10 mouse cellular contexts compared by ENCODE assay signal in genomic region chr2:159491090-159491489, GRCm38 (mm10).
DNase-seq lines count a peak whose midpoint lies in the region; ATAC-seq and TF ChIP-seq lines count a peak whose summit lies in the region.
"Had no signal": no experiment of that assay in that cellular context is flagged by ENCODE, and none has a peak within 500 bp of the region (broad histone marks: within the 10 kb centered on the region; RNA-seq: fewer than 3 reads in every experiment).

No protein-coding gene starts in this region.

- peak; percentile 98 for DNase-seq in heart, adult 11 months
- DNase-seq in heart, embryonic 10.5 days (ENCODE audit: low spot score) = no peak
- DNase-seq in midbrain, postnatal 0 days (ENCODE audit: low spot score) = peak; percentile 22
- peak; percentile 69 for DNase-seq in gastrocnemius, postnatal 10 days
- DNase-seq in ovary, postnatal 10 days (ENCODE audit: low spot score) = peak; percentile 36
- DNase-seq: lung, adult 2 months; right cerebral cortex, postnatal 25 days had no signal

- H3K27me3 ChIP-seq in heart, embryonic 10.5 days (ENCODE audit: insufficient read depth, poor library complexity, severe bottlenecking) = no peaks in the 10 kb centered on the region
- H3K27me3 ChIP-seq in midbrain, postnatal 0 days (ENCODE audit: insufficient read depth, low read length) = no peaks in the 10 kb centered on the region
- no peaks in the 10 kb centered on the region for H3K27me3 ChIP-seq in midbrain, embryonic 13.5 days
- no peaks in the 10 kb centered on the region for H3K27me3 ChIP-seq in midbrain, embryonic 16.5 days (ENCODE audit: control insufficient read depth, insufficient read depth, low read depth, low read length)
- no peaks in the 10 kb centered on the region for H3K27me3 ChIP-seq in forebrain, embryonic 16.5 days (replicated peaks; ENCODE audit: control insufficient read depth, insufficient read depth, low read length)

- ATAC-seq in midbrain, postnatal 0 days (ENCODE audit: low FRiP score) = no peak
- no peak for ATAC-seq in midbrain, embryonic 13.5 days
- no peak for ATAC-seq in midbrain, embryonic 16.5 days
- no peak for ATAC-seq in forebrain, embryonic 16.5 days

- no peak for TF ChIP-seq CTCF in midbrain, postnatal 0 days (IDR thresholded peaks at IDR 0.05)

- H3K9me3 ChIP-seq in heart, embryonic 10.5 days = no peaks in the 10 kb centered on the region
- no peaks in the 10 kb centered on the region for H3K9me3 ChIP-seq in midbrain, postnatal 0 days (ENCODE audit: low read length)
- H3K9me3 ChIP-seq in midbrain, embryonic 13.5 days = no peaks in the 10 kb centered on the region
- no peaks in the 10 kb centered on the region for H3K9me3 ChIP-seq in midbrain, embryonic 16.5 days (replicated peaks; ENCODE audit: control insufficient read depth, low read length, poor library complexity, severe bottlenecking)
- no peaks in the 10 kb centered on the region for H3K9me3 ChIP-seq in forebrain, embryonic 16.5 days (ENCODE audit: control insufficient read depth, low read length)

- no peaks in the 10 kb centered on the region for H3K4me1 ChIP-seq in heart, embryonic 10.5 days
- H3K4me1 ChIP-seq in midbrain, postnatal 0 days (ENCODE audit: insufficient read depth, low read length) = no peaks in the 10 kb centered on the region
- H3K4me1 ChIP-seq in midbrain, embryonic 13.5 days (replicated peaks) = no peaks in the 10 kb centered on the region
- H3K4me1 ChIP-seq in midbrain, embryonic 16.5 days (ENCODE audit: control insufficient read depth, insufficient read depth, low read length) = no peaks in the 10 kb centered on the region
- H3K4me1 ChIP-seq in forebrain, embryonic 16.5 days (replicated peaks; ENCODE audit: control insufficient read depth, insufficient read depth, low read length) = no peaks in the 10 kb centered on the region

- no peaks in the 10 kb centered on the region for H3K36me3 ChIP-seq in heart, embryonic 10.5 days
- no peaks in the 10 kb centered on the region for H3K36me3 ChIP-seq in midbrain, postnatal 0 days (ENCODE audit: insufficient read depth, low read length)
- no peaks in the 10 kb centered on the region for H3K36me3 ChIP-seq in midbrain, embryonic 13.5 days
- H3K36me3 ChIP-seq in midbrain, embryonic 16.5 days (ENCODE audit: control insufficient read depth, insufficient read depth, low read length) = no peaks in the 10 kb centered on the region
- H3K36me3 ChIP-seq in forebrain, embryonic 16.5 days (ENCODE audit: control insufficient read depth, insufficient read depth) = no peaks in the 10 kb centered on the region

- H3K4me3 ChIP-seq in heart, embryonic 10.5 days = no peak overlapping the region
- no peak overlapping the region for H3K4me3 ChIP-seq in midbrain, postnatal 0 days (ENCODE audit: low read depth, low read length)
- no peak overlapping the region for H3K4me3 ChIP-seq in midbrain, embryonic 13.5 days (replicated peaks)
- no peak overlapping the region for H3K4me3 ChIP-seq in midbrain, embryonic 16.5 days (ENCODE audit: low read depth, low read length)
- H3K4me3 ChIP-seq in forebrain, embryonic 16.5 days (replicated peaks; ENCODE audit: low read length) = no peak overlapping the region

- no peak overlapping the region for H3K27ac ChIP-seq in heart, embryonic 10.5 days
- no peak overlapping the region for H3K27ac ChIP-seq in midbrain, postnatal 0 days (ENCODE audit: low read depth, low read length)
- H3K27ac ChIP-seq in midbrain, embryonic 13.5 days = no peak overlapping the region
- no peak overlapping the region for H3K27ac ChIP-seq in midbrain, embryonic 16.5 days (ENCODE audit: low read length)
- no peak overlapping the region for H3K27ac ChIP-seq in forebrain, embryonic 16.5 days (ENCODE audit: low read length)

- no peak overlapping the region for H3K9ac ChIP-seq in midbrain, postnatal 0 days (replicated peaks; ENCODE audit: low read length, poor library complexity, severe bottlenecking)
- H3K9ac ChIP-seq in midbrain, embryonic 13.5 days (replicated peaks) = no peak overlapping the region
- H3K9ac ChIP-seq in midbrain, embryonic 16.5 days (ENCODE audit: low read depth, low read length) = no peak overlapping the region
- H3K9ac ChIP-seq in forebrain, embryonic 16.5 days (replicated peaks; ENCODE audit: low read depth, low read length) = no peak overlapping the region

- H3K4me2 ChIP-seq in midbrain, postnatal 0 days (ENCODE audit: low read depth, low read length, poor library complexity, severe bottlenecking) = no peak overlapping the region
- no peak overlapping the region for H3K4me2 ChIP-seq in midbrain, embryonic 13.5 days (replicated peaks)
- no peak overlapping the region for H3K4me2 ChIP-seq in midbrain, embryonic 16.5 days (ENCODE audit: low read length)
- no peak overlapping the region for H3K4me2 ChIP-seq in forebrain, embryonic 16.5 days (ENCODE audit: low read length)

- WGBS in heart, embryonic 10.5 days = 56% methylated on average over 3 of the region's 3 CpGs
- WGBS in midbrain, postnatal 0 days = 56% methylated on average over 3 of the region's 3 CpGs
- 55% methylated on average over 3 of the region's 3 CpGs for WGBS in midbrain, embryonic 13.5 days
- WGBS in midbrain, embryonic 16.5 days = 67% methylated on average over 3 of the region's 3 CpGs
- WGBS in forebrain, embryonic 16.5 days = 40% methylated on average over 3 of the region's 3 CpGs
